Mouse (Mus musculus): ENCODE measurements around the gene Pde12. TPM values are rescaled to one million over a fixed set of nuclear protein-coding genes. Genes with fewer than 3 reads are reported as not detected.

The Pde12 gene
- polyA plus RNA-seq, 1 experiment from 2014 or later = 15.1 TPM

GRCm38 (mm10) chr14:26660233-26660632 lies 9.4 kb downstream of the Pde12 start:
- Histone ChIP-seq H3K9me3 (ENCODE audit: control insufficient read depth, low read length) (no peaks in the 10 kb centered on the region), H3K9ac (ENCODE audit: low read depth, low read length) (no peak overlapping the region), H3K4me2 (no peak overlapping the region), H3K36me3 (ENCODE audit: control insufficient read depth, insufficient read depth, low read length) (peaks cover 5% of the 10 kb centered on the region; the same call in 1 of the 2 replicates), H3K27me3 (replicated peaks; ENCODE audit: control insufficient read depth, insufficient read depth, low read length) (no peaks in the 10 kb centered on the region), H3K27ac (ENCODE audit: low read depth, low read length) (no peak overlapping the region), H3K4me1 (replicated peaks; ENCODE audit: control insufficient read depth, insufficient read depth, low read length) (no peaks in the 10 kb centered on the region), H3K4me3 (ENCODE audit: low read depth, low read length) (no peak overlapping the region)
- 85% methylated on average over 1 of the region's 1 CpGs for WGBS
- no peak for ATAC-seq (replicated peaks; ENCODE audit: low FRiP score)
- no peak for DNase-seq (ENCODE audit: low spot score)

GRCm38 (mm10) chr14:26658178-26658577 lies 11.5 kb downstream of the Pde12 start:
- no peak overlapping the region for H3K4me2 ChIP-seq
- no peak overlapping the region for H3K9ac ChIP-seq (ENCODE audit: low read depth, low read length)
- ATAC-seq (replicated peaks; ENCODE audit: low FRiP score) (no peak), DNase-seq (ENCODE audit: low spot score) (no peak)
- no peaks in the 10 kb centered on the region for H3K9me3 ChIP-seq (ENCODE audit: control insufficient read depth, low read length)
- peaks cover 13% of the 10 kb centered on the region; the same call in 1 of the 2 replicates for H3K36me3 ChIP-seq (ENCODE audit: control insufficient read depth, insufficient read depth, low read length)
- H3K4me3 ChIP-seq (ENCODE audit: low read depth, low read length) = no peak overlapping the region
- H3K27me3 ChIP-seq (replicated peaks; ENCODE audit: control insufficient read depth, insufficient read depth, low read length) = no peaks in the 10 kb centered on the region
- H3K4me1 ChIP-seq (replicated peaks; ENCODE audit: control insufficient read depth, insufficient read depth, low read length) = no peaks in the 10 kb centered on the region
- no peak overlapping the region for H3K27ac ChIP-seq (ENCODE audit: low read depth, low read length)

- Histone ChIP-seq H3K27ac (ENCODE audit: low read depth, low read length) (no peak overlapping the region), H3K4me1 (replicated peaks; ENCODE audit: control insufficient read depth, insufficient read depth, low read length) (no peaks in the 10 kb centered on the region), H3K9ac (ENCODE audit: low read depth, low read length) (no peak overlapping the region), H3K9me3 (ENCODE audit: control insufficient read depth, low read length) (no peaks in the 10 kb centered on the region), H3K36me3 (ENCODE audit: control insufficient read depth, insufficient read depth, low read length) (peaks cover 17% of the 10 kb centered on the region; the same call in 1 of the 2 replicates), H3K4me3 (ENCODE audit: low read depth, low read length) (no peak overlapping the region), H3K27me3 (replicated peaks; ENCODE audit: control insufficient read depth, insufficient read depth, low read length) (no peaks in the 10 kb centered on the region), H3K4me2 (no peak overlapping the region)
- ATAC-seq (replicated peaks; ENCODE audit: low FRiP score) (no peak), DNase-seq (ENCODE audit: low spot score) (no peak)
These were observed 17.8 kb downstream of the Pde12 start for GRCm38 (mm10) chr14:26651901-26652300.

GRCm38 (mm10) chr14:26647811-26648210 lies 21.9 kb downstream of the Pde12 start:
- no peak for ATAC-seq (replicated peaks; ENCODE audit: low FRiP score)
- no peaks in the 10 kb centered on the region for H3K9me3 ChIP-seq (ENCODE audit: control insufficient read depth, low read length)

GRCm38 (mm10) chr14:26645989-26646650 lies 23.6 kb downstream of the Pde12 start:
- Histone ChIP-seq H3K4me3 (ENCODE audit: low read depth, low read length) (no peak overlapping the region), H3K36me3 (ENCODE audit: control insufficient read depth, insufficient read depth, low read length) (peaks cover 8% of the 10 kb centered on the region; the same call in 1 of the 2 replicates), H3K4me2 (no peak overlapping the region), H3K27ac (ENCODE audit: low read depth, low read length) (no peak overlapping the region), H3K4me1 (replicated peaks; ENCODE audit: control insufficient read depth, insufficient read depth, low read length) (no peaks in the 10 kb centered on the region), H3K27me3 (replicated peaks; ENCODE audit: control insufficient read depth, insufficient read depth, low read length) (no peaks in the 10 kb centered on the region), H3K9me3 (ENCODE audit: control insufficient read depth, low read length) (no peaks in the 10 kb centered on the region), H3K9ac (ENCODE audit: low read depth, low read length) (no peak overlapping the region)
- ATAC-seq (replicated peaks; ENCODE audit: low FRiP score) = no peak
- WGBS = 87% methylated on average over 5 of the region's 5 CpGs
- DNase-seq (ENCODE audit: low spot score) = no peak

More at GRCm38 (mm10) chr14:26647811-26648210, 21.9 kb downstream of the Pde12 start:
- H3K4me2 ChIP-seq = no peak overlapping the region
- H3K4me1 ChIP-seq (replicated peaks; ENCODE audit: control insufficient read depth, insufficient read depth, low read length) = no peaks in the 10 kb centered on the region
- no peak overlapping the region for H3K27ac ChIP-seq (ENCODE audit: low read depth, low read length)
- H3K9ac ChIP-seq (ENCODE audit: low read depth, low read length) = no peak overlapping the region
- H3K36me3 ChIP-seq (ENCODE audit: control insufficient read depth, insufficient read depth, low read length) = peaks cover 8% of the 10 kb centered on the region; the same call in 1 of the 2 replicates
- H3K27me3 ChIP-seq (replicated peaks; ENCODE audit: control insufficient read depth, insufficient read depth, low read length) = no peaks in the 10 kb centered on the region
- no peak overlapping the region for H3K4me3 ChIP-seq (ENCODE audit: low read depth, low read length)
- 92% methylated on average over 2 of the region's 2 CpGs for WGBS
- no peak for DNase-seq (ENCODE audit: low spot score)

GRCm38 (mm10) chr14:26643006-26643624 lies 26.6 kb downstream of the Pde12 start:
- DNase-seq (ENCODE audit: low spot score) (no peak), ATAC-seq (replicated peaks; ENCODE audit: low FRiP score) (no peak)
- Histone ChIP-seq H3K4me1 (replicated peaks; ENCODE audit: control insufficient read depth, insufficient read depth, low read length) (peaks cover 5% of the 10 kb centered on the region; the same call in 1 of the 2 replicates), H3K4me2 (no peak overlapping the region), H3K27me3 (replicated peaks; ENCODE audit: control insufficient read depth, insufficient read depth, low read length) (no peaks in the 10 kb centered on the region), H3K27ac (ENCODE audit: low read depth, low read length) (no peak overlapping the region), H3K4me3 (ENCODE audit: low read depth, low read length) (no peak overlapping the region), H3K9ac (ENCODE audit: low read depth, low read length) (no peak overlapping the region), H3K9me3 (ENCODE audit: control insufficient read depth, low read length) (no peaks in the 10 kb centered on the region), H3K36me3 (ENCODE audit: control insufficient read depth, insufficient read depth, low read length) (peaks cover 6% of the 10 kb centered on the region; the same call in 1 of the 2 replicates)
- WGBS = 66% methylated on average over 3 of the region's 3 CpGs

- H3K27ac ChIP-seq (ENCODE audit: low read depth, low read length) = no peak overlapping the region
- ATAC-seq (replicated peaks; ENCODE audit: low FRiP score) (no peak), DNase-seq (ENCODE audit: low spot score) (no peak)
- H3K4me1 ChIP-seq (replicated peaks; ENCODE audit: control insufficient read depth, insufficient read depth, low read length) = peaks cover 8% of the 10 kb centered on the region; the same call in 1 of the 2 replicates
- H3K36me3 ChIP-seq (ENCODE audit: control insufficient read depth, insufficient read depth, low read length) = no peaks in the 10 kb centered on the region
- peak overlapping the region; percentile 67 for H3K4me2 ChIP-seq
- 65% methylated on average over 2 of the region's 2 CpGs for WGBS
- H3K9me3 ChIP-seq (ENCODE audit: control insufficient read depth, low read length) = no peaks in the 10 kb centered on the region
- H3K9ac ChIP-seq (ENCODE audit: low read depth, low read length) = no peak overlapping the region; the same call in 1 of the 2 replicates
- H3K4me3 ChIP-seq (ENCODE audit: low read depth, low read length) = peak overlapping the region; percentile 77
- no peaks in the 10 kb centered on the region for H3K27me3 ChIP-seq (replicated peaks; ENCODE audit: control insufficient read depth, insufficient read depth, low read length)
These were observed 29.7 kb downstream of the Pde12 start for GRCm38 (mm10) chr14:26639961-26640360.

- Histone ChIP-seq H3K27ac (ENCODE audit: low read depth, low read length) (no peak overlapping the region), H3K9ac (ENCODE audit: low read depth, low read length) (peak overlapping the region; percentile 80), H3K4me2 (peak overlapping the region; percentile 67), H3K4me1 (replicated peaks; ENCODE audit: control insufficient read depth, insufficient read depth, low read length) (peaks cover 8% of the 10 kb centered on the region; the same call in 1 of the 2 replicates), H3K9me3 (ENCODE audit: control insufficient read depth, low read length) (no peaks in the 10 kb centered on the region), H3K36me3 (ENCODE audit: control insufficient read depth, insufficient read depth, low read length) (no peaks in the 10 kb centered on the region), H3K4me3 (ENCODE audit: low read depth, low read length) (peak overlapping the region; percentile 77), H3K27me3 (replicated peaks; ENCODE audit: control insufficient read depth, insufficient read depth, low read length) (no peaks in the 10 kb centered on the region)
- WGBS = 14% methylated on average over 11 of the region's 11 CpGs
- DNase-seq (ENCODE audit: low spot score) (no peak), ATAC-seq (replicated peaks; ENCODE audit: low FRiP score) (no peak)
These were observed 30.4 kb downstream of the Pde12 start for GRCm38 (mm10) chr14:26639251-26639650.

- under 1% methylated on average over 16 of the region's 16 CpGs for WGBS
- DNase-seq (ENCODE audit: low spot score) (peak; percentile 57), ATAC-seq (replicated peaks; ENCODE audit: low FRiP score) (peak; percentile 32)
- Histone ChIP-seq H3K27ac (ENCODE audit: low read depth, low read length) (peak overlapping the region; percentile 88), H3K4me2 (peak overlapping the region; percentile 67), H3K4me1 (replicated peaks; ENCODE audit: control insufficient read depth, insufficient read depth, low read length) (peaks cover 8% of the 10 kb centered on the region; the same call in 1 of the 2 replicates), H3K9ac (ENCODE audit: low read depth, low read length) (peak overlapping the region; percentile 80), H3K4me3 (ENCODE audit: low read depth, low read length) (peak overlapping the region; percentile 77), H3K36me3 (ENCODE audit: control insufficient read depth, insufficient read depth, low read length) (no peaks in the 10 kb centered on the region), H3K27me3 (replicated peaks; ENCODE audit: control insufficient read depth, insufficient read depth, low read length) (no peaks in the 10 kb centered on the region), H3K9me3 (ENCODE audit: control insufficient read depth, low read length) (no peaks in the 10 kb centered on the region)
These were observed 31.0 kb downstream of the Pde12 start for GRCm38 (mm10) chr14:26638708-26639084.

All from liver, embryonic 11.5 days (tissue).